16 mouse cellular contexts compared by ENCODE assay signal in the genomic region with DNA sequence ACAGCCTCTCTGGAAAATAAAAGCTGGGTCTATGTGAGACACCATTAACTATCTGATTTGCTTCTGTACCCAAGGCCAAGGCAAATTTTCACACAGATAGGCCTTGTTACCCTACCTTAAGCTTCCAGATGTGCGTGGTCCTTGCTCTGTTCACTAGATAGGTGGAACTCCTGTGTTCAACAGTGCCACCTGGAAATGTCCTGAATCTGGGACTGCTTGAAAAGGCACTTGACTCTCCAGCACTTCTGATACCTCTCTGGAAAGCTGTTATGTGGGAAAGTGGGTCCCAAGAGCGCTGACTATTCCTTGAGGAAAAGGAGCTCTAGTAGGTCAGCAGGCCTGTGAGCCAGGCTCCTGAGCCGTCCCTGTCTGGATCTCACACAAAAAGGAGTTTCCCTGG. TPM values are rescaled to one million over a fixed set of nuclear protein-coding genes. Genes with fewer than 3 reads are reported as not detected.
DNase-seq lines count a peak whose midpoint lies in the region; ATAC-seq lines count a peak whose summit lies in the region.
"Had no signal": no experiment of that assay in that cellular context is flagged by ENCODE, and none has a peak within 500 bp of the region (broad histone marks: within the 10 kb centered on the region; RNA-seq: fewer than 3 reads in every experiment).

No protein-coding gene starts in this region.

- WGBS in neural tube, embryonic 11.5 days: 14% methylated on average over 3 of the region's 3 CpGs
- WGBS in neural tube, embryonic 13.5 days: 22% methylated on average over 3 of the region's 3 CpGs

- peak overlapping the region; percentile 65 for H3K4me3 ChIP-seq in neural tube, embryonic 11.5 days (ENCODE audit: low read depth, low read length)
- peak overlapping the region; percentile 59 for H3K4me3 ChIP-seq in neural tube, embryonic 13.5 days
- H3K4me3 ChIP-seq: embryonic facial prominence, embryonic 13.5 days; hindbrain, embryonic 13.5 days had no signal

- H3K9me3 ChIP-seq in neural tube, embryonic 11.5 days (ENCODE audit: control insufficient read depth, low read length): no peaks in the 10 kb centered on the region
- no peaks in the 10 kb centered on the region for H3K9me3 ChIP-seq in neural tube, embryonic 13.5 days
- H3K9me3 ChIP-seq: embryonic facial prominence, embryonic 13.5 days; hindbrain, embryonic 13.5 days had no signal

- peak overlapping the region; percentile 94 for H3K9ac ChIP-seq in neural tube, embryonic 11.5 days (ENCODE audit: low read length)
- H3K9ac ChIP-seq in neural tube, embryonic 13.5 days: peak overlapping the region; percentile 97
- H3K9ac ChIP-seq: embryonic facial prominence, embryonic 13.5 days; hindbrain, embryonic 13.5 days; liver, embryonic 14.5 days had no signal

- no peaks in the 10 kb centered on the region for H3K36me3 ChIP-seq in neural tube, embryonic 11.5 days (ENCODE audit: control insufficient read depth, insufficient read depth, low read length)
- no peaks in the 10 kb centered on the region for H3K36me3 ChIP-seq in neural tube, embryonic 13.5 days
- H3K36me3 ChIP-seq: embryonic facial prominence, embryonic 13.5 days; G1E; hindbrain, embryonic 13.5 days had no signal

- H3K4me1 ChIP-seq in neural tube, embryonic 11.5 days (ENCODE audit: control insufficient read depth, insufficient read depth, low read length): no peaks in the 10 kb centered on the region; the same call in 1 of the 2 replicates
- peaks cover 29% of the 10 kb centered on the region for H3K4me1 ChIP-seq in neural tube, embryonic 13.5 days (replicated peaks)

- no peak for DNase-seq in neural tube, embryonic 11.5 days (ENCODE audit: low spot score)
- DNase-seq in neural tube, embryonic 10.5 days (ENCODE audit: extremely low spot score, low spot score): no peak
- DNase-seq in kidney, adult 9 months: peak; percentile 27
- DNase-seq in kidney, postnatal 14 days: peak; percentile 28
- DNase-seq in c-Kit-positive CD71-positive TER-119-positive erythroid progenitor cells, embryonic 14.5 days (ENCODE audit: low spot score): no peak
- DNase-seq in thymus, postnatal 0 days (ENCODE audit: low spot score): no peak
- DNase-seq: cerebellum, adult 11-12 months; layer of hippocampus, adult 9-11 months; thymus, postnatal 36 days had no signal

- peaks cover 84% of the 10 kb centered on the region for H3K27me3 ChIP-seq in neural tube, embryonic 11.5 days (ENCODE audit: control insufficient read depth, insufficient read depth, low read length)
- H3K27me3 ChIP-seq in neural tube, embryonic 13.5 days: peaks cover 64% of the 10 kb centered on the region

- H3K27ac ChIP-seq in neural tube, embryonic 11.5 days (ENCODE audit: low read depth, low read length): no peak overlapping the region
- peak overlapping the region; percentile 96 for H3K27ac ChIP-seq in neural tube, embryonic 13.5 days (replicated peaks)
- H3K27ac ChIP-seq: embryonic facial prominence, embryonic 13.5 days; hindbrain, embryonic 13.5 days; liver, embryonic 14.5 days had no signal

- peak overlapping the region; percentile 57 for H3K4me2 ChIP-seq in neural tube, embryonic 11.5 days (ENCODE audit: low read depth)
- peak overlapping the region; percentile 97 for H3K4me2 ChIP-seq in neural tube, embryonic 13.5 days
- H3K4me2 ChIP-seq: embryonic facial prominence, embryonic 13.5 days; hindbrain, embryonic 13.5 days had no signal

- no peak for ATAC-seq in neural tube, embryonic 11.5 days (ENCODE audit: insufficient read depth, low FRiP score, low TSS enrichment)
- ATAC-seq in neural tube, embryonic 13.5 days (ENCODE audit: low read depth): no peak
- ATAC-seq: lung, postnatal 0 days had no signal

RNA-seq across cellular contexts. Expression of a gene that starts 3.8 kb away (rescaled TPM):
- 70.6 and 72.8 TPM in 2 replicates for polyA plus RNA-seq in neural tube, embryonic 11.5 days (2014; fragmentation: Nextera tagmentation; extraction: Ambion mirVana)
- 77.8 and 86.6 TPM in 2 replicates for polyA plus RNA-seq in neural tube, embryonic 13.5 days (2015; fragmentation: Nextera tagmentation; extraction: Ambion mirVana)
- polyA plus RNA-seq in thymus, postnatal 0 days (2015; fragmentation: Nextera tagmentation; extraction: Ambion mirVana): 0.08 and 0.19 TPM in 2 replicates
- polyA plus RNA-seq: G1E; heart, postnatal 0 days; lung, postnatal 0 days had no signal

RNA-seq across cellular contexts. Expression of a gene that starts 5.9 kb away (rescaled TPM):
- polyA plus RNA-seq in neural tube, embryonic 11.5 days (2014; fragmentation: Nextera tagmentation; extraction: Ambion mirVana): 98.8 and 105 TPM in 2 replicates
- polyA plus RNA-seq in neural tube, embryonic 13.5 days (2015; fragmentation: Nextera tagmentation; extraction: Ambion mirVana): 125 and 130 TPM in 2 replicates
- 0.62 and 0.81 TPM in 2 replicates for polyA plus RNA-seq in thymus, postnatal 0 days (2015; fragmentation: Nextera tagmentation; extraction: Ambion mirVana)
- polyA plus RNA-seq: embryonic facial prominence, embryonic 13.5 days; G1E; heart, postnatal 0 days had no signal

RNA-seq across cellular contexts. Expression of a gene that starts 8.8 kb away (rescaled TPM):
- 6.0 and 6.7 TPM in 2 replicates for polyA plus RNA-seq in neural tube, embryonic 11.5 days (2014; fragmentation: Nextera tagmentation; extraction: Ambion mirVana)
- 4.7 and 5.7 TPM in 2 replicates for polyA plus RNA-seq in neural tube, embryonic 13.5 days (2015; fragmentation: Nextera tagmentation; extraction: Ambion mirVana)
- polyA plus RNA-seq in thymus, postnatal 0 days (2015; fragmentation: Nextera tagmentation; extraction: Ambion mirVana): not detected in 2 replicates
- polyA plus RNA-seq: embryonic facial prominence, embryonic 13.5 days; G1E; heart, postnatal 0 days; hindbrain, embryonic 13.5 days; liver, embryonic 14.5 days; lung, postnatal 0 days had no signal

RNA-seq across cellular contexts. Expression of a gene that starts 15.2 kb away (rescaled TPM):
- 61.2 and 71.3 TPM in 2 replicates for polyA plus RNA-seq in neural tube, embryonic 11.5 days (2014; fragmentation: Nextera tagmentation; extraction: Ambion mirVana)
- polyA plus RNA-seq in neural tube, embryonic 13.5 days (2015; fragmentation: Nextera tagmentation; extraction: Ambion mirVana): 117 and 125 TPM in 2 replicates
- polyA plus RNA-seq in thymus, postnatal 0 days (2015; fragmentation: Nextera tagmentation; extraction: Ambion mirVana): 0.71 and 1.4 TPM in 2 replicates
- polyA plus RNA-seq: embryonic facial prominence, embryonic 13.5 days had no signal

RNA-seq across cellular contexts. Expression of a gene that starts 23.7 kb away (rescaled TPM):
- not detected in 2 replicates for polyA plus RNA-seq in neural tube, embryonic 11.5 days (2014; fragmentation: Nextera tagmentation; extraction: Ambion mirVana)
- not detected in 2 replicates for polyA plus RNA-seq in neural tube, embryonic 13.5 days (2015; fragmentation: Nextera tagmentation; extraction: Ambion mirVana)
- not detected in 2 replicates for polyA plus RNA-seq in thymus, postnatal 0 days (2015; fragmentation: Nextera tagmentation; extraction: Ambion mirVana)
- polyA plus RNA-seq: embryonic facial prominence, embryonic 13.5 days; G1E; heart, postnatal 0 days; hindbrain, embryonic 13.5 days; liver, embryonic 14.5 days; lung, postnatal 0 days had no signal

Comparison
In these comparisons a context has a peak if more than half of its experiments do, and no peak if none do; other contexts are left out.
1. DNase-seq: peak in kidney, adult 9 months (single experiment) and kidney, postnatal 14 days (single experiment); none in neural tube, embryonic 11.5 days (single experiment), neural tube, embryonic 10.5 days (single experiment), c-Kit-positive CD71-positive TER-119-positive erythroid progenitor cells, embryonic 14.5 days (single experiment) and thymus, postnatal 0 days (single experiment).
2. RNA of a gene that starts 3.8 kb away (polyA plus RNA-seq): 77.8 to 86.6 TPM in neural tube, embryonic 13.5 days and 70.6 to 72.8 TPM in neural tube, embryonic 11.5 days; 0.08 to 0.19 TPM in thymus, postnatal 0 days; every median in the first group is over 10 times any median in the second.
3. RNA of a gene that starts 5.9 kb away (polyA plus RNA-seq): 125 to 130 TPM in neural tube, embryonic 13.5 days and 98.8 to 105 TPM in neural tube, embryonic 11.5 days; 0.62 to 0.81 TPM in thymus, postnatal 0 days; every median in the first group is over 10 times any median in the second.